Comparison of ENCODE assay signal across 8 mouse cellular contexts in the genomic region with DNA sequence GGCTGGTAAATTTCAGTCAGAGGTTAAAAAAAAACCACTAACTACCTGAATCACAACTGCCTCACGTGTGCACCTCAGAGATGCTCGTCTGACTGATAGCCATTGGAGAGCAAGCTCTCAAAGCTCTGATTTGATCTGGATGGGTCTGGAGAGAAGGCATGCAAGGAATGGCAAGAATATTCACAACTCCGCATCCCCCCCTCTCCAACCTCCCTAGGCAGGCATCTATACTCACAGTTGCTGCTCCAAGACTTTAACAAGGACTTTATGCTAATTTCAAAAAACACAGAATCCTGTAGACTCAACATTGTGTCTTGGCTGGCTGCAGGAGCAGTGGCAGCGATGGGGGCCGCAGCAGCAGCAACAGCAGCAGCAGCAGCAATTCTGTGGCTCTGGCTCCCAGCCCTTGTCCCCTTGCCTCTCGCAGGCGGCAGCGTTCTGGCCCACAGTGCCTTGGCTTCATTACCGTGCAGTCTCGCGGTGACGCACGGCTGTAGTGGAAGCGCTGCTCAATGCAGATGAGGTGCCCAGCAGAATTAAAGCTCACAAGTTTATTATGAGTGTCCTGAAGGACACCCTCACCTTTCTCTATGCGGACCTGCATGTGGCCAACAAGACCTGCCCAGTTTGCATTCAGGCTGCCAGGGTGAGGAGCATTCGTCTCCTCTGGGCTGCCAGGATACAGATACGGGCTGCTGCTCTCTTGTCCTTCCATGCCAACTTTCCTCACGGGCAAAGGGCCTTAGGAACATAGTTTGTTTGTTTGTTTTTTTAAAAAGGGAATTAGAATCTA.
DNase-seq lines count a peak whose midpoint lies in the region; ATAC-seq and TF ChIP-seq lines count a peak whose summit lies in the region.

No protein-coding gene starts in this region.

- H3K4me2 ChIP-seq in heart, embryonic 13.5 days: peak overlapping the region; percentile 64

- no peaks in the 10 kb centered on the region for H3K9me3 ChIP-seq in heart, embryonic 13.5 days

- peaks cover 78% of the 10 kb centered on the region for H3K4me1 ChIP-seq in heart, embryonic 13.5 days
- H3K4me1 ChIP-seq in small intestine, adult 2 months (ENCODE audit: control insufficient read depth, insufficient read depth, insufficient read length, low read length): peaks cover 11% of the 10 kb centered on the region

- H3K4me3 ChIP-seq in heart, embryonic 13.5 days: peak overlapping the region; percentile 28
- H3K4me3 ChIP-seq in small intestine, adult 2 months (ENCODE audit: low read depth, low read length): no peak overlapping the region

- ATAC-seq in heart, embryonic 13.5 days (ENCODE audit: extremely low read depth, insufficient number of reproducible peaks, low FRiP score, low TSS enrichment): no peak

- H3K9ac ChIP-seq in heart, embryonic 13.5 days: peak overlapping the region; percentile 61

- H3K27ac ChIP-seq in heart, embryonic 13.5 days (replicated peaks): peak overlapping the region; percentile 85
- 0 out of 2 replicates have a peak overlapping the region, but pooled peaks have one; percentile 23 for H3K27ac ChIP-seq in small intestine, adult 2 months (ENCODE audit: insufficient read depth, low read depth, low read length)

- no peak for TF ChIP-seq POLR2A in small intestine, adult 2 months (IDR thresholded peaks at IDR 0.05; ENCODE audit: low read depth, low read length)

- peak; percentile 67 to 76 for DNase-seq in cerebellum, postnatal 10 days
- DNase-seq in cerebellum, adult 11 months: no peak
- peak; percentile 88 for DNase-seq in Muller cell, postnatal 12 days (ENCODE audit: inconsistent ontology term)
- DNase-seq in kidney, postnatal 4 days: peak; percentile 35 to 56
- DNase-seq in lung, postnatal 25 days (ENCODE audit: low spot score): no peak
- DNase-seq in lung, adult 18-20 months: no peak

- no peaks in the 10 kb centered on the region for H3K36me3 ChIP-seq in heart, embryonic 13.5 days
- H3K36me3 ChIP-seq in small intestine, adult 2 months (ENCODE audit: control insufficient read depth, insufficient read depth, low read length): no peaks in the 10 kb centered on the region

- 38% methylated on average over 18 of the region's 18 CpGs for WGBS in heart, embryonic 13.5 days
- WGBS in small intestine, adult 2 months: 80% methylated on average over 18 of the region's 18 CpGs

- H3K27me3 ChIP-seq in heart, embryonic 13.5 days (replicated peaks): no peaks in the 10 kb centered on the region
- H3K27me3 ChIP-seq in small intestine, adult 2 months (ENCODE audit: control insufficient read depth, insufficient read depth, low read length): no peaks in the 10 kb centered on the region

- no peak for TF ChIP-seq CTCF in small intestine, adult 2 months (IDR thresholded peaks at IDR 0.05; ENCODE audit: extremely low read depth, insufficient read length, insufficient replicate concordance, low read depth, low read length)

Comparison
In these comparisons a context has a peak if more than half of its experiments do, and no peak if none do; other contexts are left out.
1. DNase-seq: peak in cerebellum, postnatal 10 days (2 of 2), Muller cell, postnatal 12 days (single experiment) and kidney, postnatal 4 days (2 of 2); none in cerebellum, adult 11 months (single experiment), lung, postnatal 25 days (single experiment) and lung, adult 18-20 months (0 of 2).